Mouse (Mus musculus) gastrocnemius, postnatal 25 days (tissue): ENCODE results near the gene Usf1. TPM values are rescaled to one million over a fixed set of nuclear protein-coding genes. Genes with fewer than 3 reads are reported as not detected.
A peak's percentile ranks its signal among the peaks of the same experiment; 100 is the strongest.

Source experiments
- DNase-seq: peaks from one replicate; pipeline ENCODE4 v3.0.0; 2022
- long read RNA-seq, 2 experiments: library from polyadenylated mRNA; stranded (forward); transcript quantifications; one replicate each; pipeline ENCODE4 v2.0.0; 2021
- total RNA-seq, 2 experiments: library from RNA; stranded (reverse); gene quantifications; 1 replicate in 1 of 2; 2 replicates in 1 of 2; pipeline ENCODE4 v1.2.3; 2021

Gene Usf1
- 10 to 100 TPM; 24.6 to 25.2 TPM for total RNA-seq
- long read RNA-seq, experiment 1, partial matches to known transcripts, result 1 of 7 reads
- long read RNA-seq, experiment 1, other reads (novel, unspliced or antisense), result 1 of 7 reads
- long read RNA-seq, experiment 2, partial matches to known transcripts, result 1 of 5 reads
- long read RNA-seq, experiment 2, other reads (novel, unspliced or antisense), result 1 of 5 reads

GRCm38 (mm10) chr1:171410947-171411484, at the start of gene Usf1:
TSS of gene Usf1 (plus strand) at chr1:171411313.
- DNase-seq, result peak; percentile 94

- no peak for DNase-seq
Measured at GRCm38 (mm10) chr1:171365934-171366333, 45.2 kb upstream of the Usf1 start.

GRCm38 (mm10) chr1:171369845-171370556, 41.1 kb upstream of the Usf1 start, which contains the start of gene Nectin4:
TSS of gene Nectin4 (plus strand) at chr1:171370099.
- no peak for DNase-seq

- DNase-seq, result no peak
Measured at GRCm38 (mm10) chr1:171372880-171373279, 38.2 kb upstream of the Usf1 start.

GRCm38 (mm10) chr1:171373946-171374345, 37.2 kb upstream of the Usf1 start:
- DNase-seq, result no peak

- DNase-seq, result no peak
Measured at GRCm38 (mm10) chr1:171375646-171376097, 35.4 kb upstream of the Usf1 start.

- DNase-seq, result no peak
Measured at GRCm38 (mm10) chr1:171378298-171378697, 32.8 kb upstream of the Usf1 start.

GRCm38 (mm10) chr1:171379935-171380599, 31.0 kb upstream of the Usf1 start:
- DNase-seq, result peak; percentile 68

GRCm38 (mm10) chr1:171382096-171382620, 29.0 kb upstream of the Usf1 start:
- no peak for DNase-seq

- no peak for DNase-seq
Measured at GRCm38 (mm10) chr1:171384361-171384760, 26.8 kb upstream of the Usf1 start.

GRCm38 (mm10) chr1:171385171-171385570, 25.9 kb upstream of the Usf1 start:
- DNase-seq, result no peak

GRCm38 (mm10) chr1:171387099-171387498, 24.0 kb upstream of the Usf1 start:
- no peak for DNase-seq

- DNase-seq, result peak; percentile 61
Measured at GRCm38 (mm10) chr1:171388376-171389102, 22.6 kb upstream of the Usf1 start, which contains the start of gene Arhgap30. TSS of gene Arhgap30 (plus strand) at chr1:171388954.

GRCm38 (mm10) chr1:171390101-171390500, 21.0 kb upstream of the Usf1 start:
- peak; percentile 40 for DNase-seq

GRCm38 (mm10) chr1:171401821-171402220, 9.3 kb upstream of the Usf1 start:
- no peak for DNase-seq

- DNase-seq, result no peak
Measured at GRCm38 (mm10) chr1:171402991-171403390, 8.1 kb upstream of the Usf1 start.

- DNase-seq, result no peak
Measured at GRCm38 (mm10) chr1:171407263-171407662, 3.9 kb upstream of the Usf1 start.

- no peak for DNase-seq
Measured at GRCm38 (mm10) chr1:171410231-171410630, 882 bp upstream of the Usf1 start.

GRCm38 (mm10) chr1:171411492-171411941, 404 bp downstream of the Usf1 start:
- DNase-seq, result no peak

GRCm38 (mm10) chr1:171412001-171412441, 908 bp downstream of the Usf1 start:
- peak; percentile 22 for DNase-seq

GRCm38 (mm10) chr1:171412446-171412845, 1.3 kb downstream of the Usf1 start:
- DNase-seq, result no peak

GRCm38 (mm10) chr1:171413608-171414007, 2.5 kb downstream of the Usf1 start:
- DNase-seq, result no peak
